Mouse (Mus musculus): ENCODE results near the gene Nhlh2. TPM values are rescaled to one million over a fixed set of nuclear protein-coding genes. Genes with fewer than 3 reads are reported as not detected.

Nhlh2 gene
- polyA plus RNA-seq, 1 experiment from 2014 or later, result 0.03 TPM

- peak; percentile 83 for ATAC-seq (ENCODE audit: low read depth)
- peak overlapping the region; percentile 15 for H3K4me2 ChIP-seq
Measured at GRCm38 (mm10) chr3:102061923-102062670, 52.2 kb downstream of the Nhlh2 start.

GRCm38 (mm10) chr3:102062671-102063010 is 52.8 kb downstream of the Nhlh2 start:
- H3K27me3 ChIP-seq, result no peaks in the 10 kb centered on the region
- no peak overlapping the region for H3K9ac ChIP-seq
- H3K9me3 ChIP-seq (replicated peaks), result no peaks in the 10 kb centered on the region
- WGBS (ENCODE audit: insufficient replicate concordance), result 22% methylated on average over 8 of the region's 8 CpGs
- H3K4me2 ChIP-seq, result peak overlapping the region; percentile 15; the same call in 1 of the 2 replicates
- no peak overlapping the region for H3K27ac ChIP-seq
- H3K36me3 ChIP-seq, result no peaks in the 10 kb centered on the region
- DNase-seq (no peak), ATAC-seq (ENCODE audit: low read depth) (no peak)
- no peak overlapping the region for H3K4me3 ChIP-seq (replicated peaks)
- H3K4me1 ChIP-seq (replicated peaks), result peaks cover 22% of the 10 kb centered on the region

More at GRCm38 (mm10) chr3:102061923-102062670, 52.2 kb downstream of the Nhlh2 start:
- no peak overlapping the region for H3K4me3 ChIP-seq (replicated peaks)
- no peaks in the 10 kb centered on the region for H3K27me3 ChIP-seq
- 18% methylated on average over 14 of the region's 14 CpGs for WGBS (ENCODE audit: insufficient replicate concordance)
- DNase-seq, result peak; percentile 57
- H3K9ac ChIP-seq, result no peak overlapping the region
- H3K4me1 ChIP-seq (replicated peaks), result peaks cover 22% of the 10 kb centered on the region
- no peaks in the 10 kb centered on the region for H3K9me3 ChIP-seq (replicated peaks)
- no peaks in the 10 kb centered on the region for H3K36me3 ChIP-seq
- H3K27ac ChIP-seq, result no peak overlapping the region

- Histone ChIP-seq H3K27me3 (no peaks in the 10 kb centered on the region), H3K4me2 (no peak overlapping the region), H3K4me3 (replicated peaks) (no peak overlapping the region), H3K36me3 (no peaks in the 10 kb centered on the region), H3K9ac (no peak overlapping the region), H3K27ac (no peak overlapping the region), H3K4me1 (replicated peaks) (peaks cover 22% of the 10 kb centered on the region), H3K9me3 (replicated peaks) (no peaks in the 10 kb centered on the region)
- no peak; the same call in 1 of the 2 replicates for ATAC-seq (ENCODE audit: low read depth)
- no peak for DNase-seq
- WGBS (ENCODE audit: insufficient replicate concordance), result 67% methylated on average over 10 of the region's 10 CpGs
Measured at GRCm38 (mm10) chr3:102063273-102064120, 53.6 kb downstream of the Nhlh2 start.

- DNase-seq (no peak), ATAC-seq (ENCODE audit: low read depth) (no peak)
- H3K27ac ChIP-seq, result no peak overlapping the region
- no peaks in the 10 kb centered on the region for H3K36me3 ChIP-seq
- WGBS (ENCODE audit: insufficient replicate concordance), result 62% methylated on average over 6 of the region's 6 CpGs
- H3K9ac ChIP-seq, result no peak overlapping the region
- H3K4me2 ChIP-seq, result no peak overlapping the region
- H3K4me1 ChIP-seq (replicated peaks), result peaks cover 22% of the 10 kb centered on the region
- no peaks in the 10 kb centered on the region for H3K27me3 ChIP-seq
- no peak overlapping the region for H3K4me3 ChIP-seq (replicated peaks)
- no peaks in the 10 kb centered on the region for H3K9me3 ChIP-seq (replicated peaks)
Measured at GRCm38 (mm10) chr3:102064566-102064965, 54.7 kb downstream of the Nhlh2 start.

Other genes with a start within 250 kb of the Nhlh2 start
- gene Mab21l3, start 161.1 kb upstream of the Nhlh2 start, polyA plus RNA-seq (2015; fragmentation: Nextera tagmentation; extraction: Ambion mirVana), result 0.03 TPM in 1 of 2 replicates, not detected in the other
- gene Slc22a15, start 85.6 kb upstream of the Nhlh2 start, polyA plus RNA-seq (2015; fragmentation: Nextera tagmentation; extraction: Ambion mirVana), result 1.3 and 1.6 TPM in 2 replicates
- 1.9 and 2.0 TPM in 2 replicates for gene Casq2, start 76.3 kb downstream of the Nhlh2 start, polyA plus RNA-seq (2015; fragmentation: Nextera tagmentation; extraction: Ambion mirVana)
- gene Vangl1, start 194.6 kb downstream of the Nhlh2 start, polyA plus RNA-seq (2015; fragmentation: Nextera tagmentation; extraction: Ambion mirVana), result 59.4 and 73.6 TPM in 2 replicates